Mouse (Mus musculus): ENCODE data around the gene Aoah. TPM values are rescaled to one million over a fixed set of nuclear protein-coding genes. Genes with fewer than 3 reads are reported as not detected.

Aoah gene
- polyA plus RNA-seq, 1 experiment from 2014 or later = 0.80 TPM

DNA sequence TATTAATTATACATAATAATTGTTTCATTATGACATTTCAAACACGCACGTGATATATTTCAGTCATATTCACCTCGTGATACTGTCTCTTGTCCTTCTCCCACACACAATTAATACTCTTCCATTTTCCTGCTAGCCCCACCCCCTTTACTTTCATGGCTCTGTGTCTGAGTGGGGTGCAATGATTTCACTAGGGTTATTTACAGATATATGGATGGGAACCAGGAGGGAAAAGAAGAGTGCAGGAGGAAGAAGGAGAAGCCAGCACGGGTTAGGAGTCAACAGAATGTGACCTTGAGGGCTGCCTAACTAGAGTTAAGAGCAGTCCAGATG, 212.4 kb downstream of the Aoah start:
- H3K4me1 ChIP-seq (ENCODE audit: control insufficient read depth, insufficient read depth, low read length) = no peaks in the 10 kb centered on the region
- H3K9ac ChIP-seq (ENCODE audit: low read length) = no peak overlapping the region
- H3K36me3 ChIP-seq (ENCODE audit: control insufficient read depth, insufficient read depth) = no peaks in the 10 kb centered on the region
- ATAC-seq (replicated peaks; ENCODE audit: extremely low read depth, insufficient read depth, low FRiP score) = no peak
- H3K4me2 ChIP-seq (ENCODE audit: low read depth, low read length) = no peak overlapping the region
- 77% methylated on average over 4 of the region's 4 CpGs for WGBS
- H3K27me3 ChIP-seq (ENCODE audit: control insufficient read depth, insufficient read depth, low read length) = no peaks in the 10 kb centered on the region
- no peaks in the 10 kb centered on the region for H3K9me3 ChIP-seq (replicated peaks; ENCODE audit: control insufficient read depth, low read length)
- H3K4me3 ChIP-seq (ENCODE audit: low read length) = no peak overlapping the region
- no peak overlapping the region for H3K27ac ChIP-seq (ENCODE audit: low read length)

DNA sequence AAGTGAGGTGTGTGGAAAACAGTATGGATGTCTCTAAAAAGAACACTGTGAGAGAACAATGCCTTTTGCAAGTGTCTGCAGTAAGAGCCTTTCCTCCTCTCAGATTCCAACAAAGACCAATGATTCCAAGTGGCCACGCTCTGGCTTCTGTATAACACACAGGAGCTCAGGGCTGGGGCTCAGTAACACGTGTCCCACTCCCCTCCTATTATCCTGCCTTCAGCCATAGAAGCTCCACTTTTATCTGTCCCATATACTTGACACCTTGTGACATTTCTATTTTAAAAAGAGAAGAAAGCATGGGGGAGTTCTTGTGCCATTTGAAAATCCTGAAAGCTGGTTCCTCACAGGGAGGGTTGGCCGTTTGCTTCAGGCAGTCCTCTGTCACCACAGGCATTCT, 219.7 kb downstream of the Aoah start:
- no peak for ATAC-seq (replicated peaks; ENCODE audit: extremely low read depth, insufficient read depth, low FRiP score)
- no peak overlapping the region for H3K4me2 ChIP-seq (ENCODE audit: low read depth, low read length)
- no peak overlapping the region for H3K9ac ChIP-seq (ENCODE audit: low read length)
- H3K9me3 ChIP-seq (replicated peaks; ENCODE audit: control insufficient read depth, low read length) = no peaks in the 10 kb centered on the region
- H3K4me1 ChIP-seq (ENCODE audit: control insufficient read depth, insufficient read depth, low read length) = no peaks in the 10 kb centered on the region
- no peak overlapping the region for H3K4me3 ChIP-seq (ENCODE audit: low read length)
- WGBS = 38% methylated on average over 3 of the region's 3 CpGs
- no peak overlapping the region for H3K27ac ChIP-seq (ENCODE audit: low read length)
- H3K36me3 ChIP-seq (ENCODE audit: control insufficient read depth, insufficient read depth) = no peaks in the 10 kb centered on the region
- H3K27me3 ChIP-seq (ENCODE audit: control insufficient read depth, insufficient read depth, low read length) = no peaks in the 10 kb centered on the region

DNA sequence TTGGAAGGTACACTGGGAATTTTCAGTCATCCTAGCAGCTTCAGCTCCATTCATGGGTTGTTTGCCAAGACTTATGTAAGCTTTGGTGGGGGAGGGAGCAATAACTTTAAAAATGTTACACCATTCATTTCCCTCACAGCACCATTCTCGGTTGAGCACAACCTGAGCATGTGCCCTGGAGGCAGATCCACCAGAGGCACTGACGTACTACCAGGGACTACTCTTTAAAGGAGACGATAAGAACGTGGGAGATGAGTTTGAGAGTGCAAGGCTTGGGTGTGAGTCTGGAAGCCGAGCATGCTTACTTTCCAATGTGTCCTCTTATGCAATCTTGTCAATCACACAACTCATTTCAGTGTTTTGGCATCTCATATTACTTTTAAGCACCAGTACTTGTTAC, 230.9 kb downstream of the Aoah start:
- no peak for ATAC-seq (replicated peaks; ENCODE audit: extremely low read depth, insufficient read depth, low FRiP score)
- Histone ChIP-seq H3K27ac (ENCODE audit: low read length) (no peak overlapping the region), H3K4me1 (ENCODE audit: control insufficient read depth, insufficient read depth, low read length) (no peaks in the 10 kb centered on the region), H3K27me3 (ENCODE audit: control insufficient read depth, insufficient read depth, low read length) (no peaks in the 10 kb centered on the region), H3K4me2 (ENCODE audit: low read depth, low read length) (no peak overlapping the region), H3K4me3 (ENCODE audit: low read length) (no peak overlapping the region), H3K36me3 (ENCODE audit: control insufficient read depth, insufficient read depth) (no peaks in the 10 kb centered on the region), H3K9me3 (replicated peaks; ENCODE audit: control insufficient read depth, low read length) (no peaks in the 10 kb centered on the region), H3K9ac (ENCODE audit: low read length) (no peak overlapping the region)
- WGBS = 74% methylated on average over 5 of the region's 5 CpGs

DNA sequence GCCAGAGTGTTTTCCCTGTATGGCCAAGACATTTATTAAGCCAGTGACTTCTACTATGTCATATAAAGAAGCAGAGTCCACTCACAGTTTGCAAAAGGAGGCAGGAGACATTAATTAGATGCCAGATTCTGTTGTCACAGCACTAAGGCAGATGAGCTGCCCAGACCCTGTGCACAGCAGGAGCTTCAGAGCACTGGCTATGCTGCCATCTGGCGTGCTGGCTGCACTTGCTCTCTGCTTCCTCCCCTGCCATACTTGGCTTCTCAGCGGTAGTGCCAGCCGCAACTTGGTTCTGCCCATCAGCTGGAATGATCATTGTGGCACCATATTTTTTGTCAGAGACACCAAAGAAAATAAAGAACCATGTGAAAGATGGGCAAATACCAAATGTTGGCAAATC, 239.3 kb downstream of the Aoah start:
- no peak for ATAC-seq (replicated peaks; ENCODE audit: extremely low read depth, insufficient read depth, low FRiP score)
- 67% methylated on average over 3 of the region's 3 CpGs for WGBS
- Histone ChIP-seq H3K9me3 (replicated peaks; ENCODE audit: control insufficient read depth, low read length) (no peaks in the 10 kb centered on the region), H3K9ac (ENCODE audit: low read length) (no peak overlapping the region), H3K27me3 (ENCODE audit: control insufficient read depth, insufficient read depth, low read length) (no peaks in the 10 kb centered on the region), H3K4me2 (ENCODE audit: low read depth, low read length) (no peak overlapping the region), H3K36me3 (ENCODE audit: control insufficient read depth, insufficient read depth) (no peaks in the 10 kb centered on the region), H3K27ac (ENCODE audit: low read length) (no peak overlapping the region), H3K4me1 (ENCODE audit: control insufficient read depth, insufficient read depth, low read length) (no peaks in the 10 kb centered on the region), H3K4me3 (ENCODE audit: low read length) (no peak overlapping the region)

DNA sequence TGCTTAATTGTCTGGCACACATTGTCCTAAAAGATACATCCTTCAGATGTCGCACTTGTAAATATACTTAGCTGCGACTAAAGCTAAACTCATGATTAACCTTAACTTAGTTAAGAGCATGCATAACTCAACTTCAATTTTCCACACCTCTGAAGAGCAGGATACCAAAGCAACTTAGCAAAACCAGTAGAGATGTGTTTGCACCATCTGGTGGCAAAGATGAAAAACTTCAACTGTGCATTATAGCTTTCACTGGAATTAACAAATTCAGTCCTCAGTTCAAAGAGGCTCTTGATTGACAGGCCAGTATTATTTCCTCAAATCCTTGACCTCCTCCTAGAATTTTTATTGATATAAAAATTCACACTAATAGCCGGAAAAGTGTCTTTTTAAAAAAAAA, 241.1 kb downstream of the Aoah start:
- H3K4me1 ChIP-seq (ENCODE audit: control insufficient read depth, insufficient read depth, low read length) = no peaks in the 10 kb centered on the region
- H3K36me3 ChIP-seq (ENCODE audit: control insufficient read depth, insufficient read depth) = no peaks in the 10 kb centered on the region
- 66% methylated on average over 3 of the region's 3 CpGs for WGBS
- H3K9me3 ChIP-seq (replicated peaks; ENCODE audit: control insufficient read depth, low read length) = no peaks in the 10 kb centered on the region
- H3K4me2 ChIP-seq (ENCODE audit: low read depth, low read length) = no peak overlapping the region
- no peak for ATAC-seq (replicated peaks; ENCODE audit: extremely low read depth, insufficient read depth, low FRiP score)
- no peak overlapping the region for H3K27ac ChIP-seq (ENCODE audit: low read length)
- no peak overlapping the region for H3K4me3 ChIP-seq (ENCODE audit: low read length)
- H3K9ac ChIP-seq (ENCODE audit: low read length) = no peak overlapping the region
- H3K27me3 ChIP-seq (ENCODE audit: control insufficient read depth, insufficient read depth, low read length) = no peaks in the 10 kb centered on the region

GRCm38 (mm10) chr13:21035981-21036380, 242.1 kb downstream of the Aoah start:
- Histone ChIP-seq H3K27me3 (ENCODE audit: control insufficient read depth, insufficient read depth, low read length) (no peaks in the 10 kb centered on the region), H3K9ac (ENCODE audit: low read length) (no peak overlapping the region), H3K4me1 (ENCODE audit: control insufficient read depth, insufficient read depth, low read length) (no peaks in the 10 kb centered on the region), H3K27ac (ENCODE audit: low read length) (no peak overlapping the region), H3K4me2 (ENCODE audit: low read depth, low read length) (no peak overlapping the region), H3K4me3 (ENCODE audit: low read length) (no peak overlapping the region), H3K36me3 (ENCODE audit: control insufficient read depth, insufficient read depth) (no peaks in the 10 kb centered on the region), H3K9me3 (replicated peaks; ENCODE audit: control insufficient read depth, low read length) (no peaks in the 10 kb centered on the region)
- ATAC-seq (replicated peaks; ENCODE audit: extremely low read depth, insufficient read depth, low FRiP score) = no peak

GRCm38 (mm10) chr13:21040589-21041199, 246.8 kb downstream of the Aoah start:
- Histone ChIP-seq H3K4me2 (ENCODE audit: low read depth, low read length) (no peak overlapping the region), H3K9ac (ENCODE audit: low read length) (no peak overlapping the region), H3K27me3 (ENCODE audit: control insufficient read depth, insufficient read depth, low read length) (no peaks in the 10 kb centered on the region), H3K4me1 (ENCODE audit: control insufficient read depth, insufficient read depth, low read length) (no peaks in the 10 kb centered on the region), H3K9me3 (replicated peaks; ENCODE audit: control insufficient read depth, low read length) (no peaks in the 10 kb centered on the region), H3K27ac (ENCODE audit: low read length) (no peak overlapping the region), H3K4me3 (ENCODE audit: low read length) (no peak overlapping the region), H3K36me3 (ENCODE audit: control insufficient read depth, insufficient read depth) (no peaks in the 10 kb centered on the region)
- WGBS = 88% methylated on average over 2 of the region's 2 CpGs
- no peak for ATAC-seq (replicated peaks; ENCODE audit: extremely low read depth, insufficient read depth, low FRiP score)

DNA sequence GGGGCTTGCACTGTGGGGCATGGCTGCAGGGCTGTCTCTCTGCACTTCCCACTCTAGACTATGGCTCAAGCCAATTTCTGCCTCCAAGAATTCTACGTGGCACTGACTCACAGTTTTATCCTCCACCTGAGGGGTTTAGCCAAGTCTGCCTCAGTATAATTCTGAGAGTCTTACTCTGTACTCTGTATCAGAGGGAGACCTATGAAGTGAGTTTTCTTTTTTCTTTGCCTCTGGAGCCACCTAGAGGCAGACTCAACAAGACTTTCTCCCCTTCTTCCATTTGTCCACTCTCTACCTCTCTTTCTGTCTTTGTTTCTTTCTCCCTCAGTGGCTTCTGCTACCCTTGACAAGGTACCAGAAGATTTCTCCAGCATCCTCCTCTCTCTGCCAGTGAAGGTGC, 256.2 kb downstream of the Aoah start:
- Histone ChIP-seq H3K9ac (ENCODE audit: low read length) (no peak overlapping the region), H3K9me3 (replicated peaks; ENCODE audit: control insufficient read depth, low read length) (no peaks in the 10 kb centered on the region), H3K4me3 (ENCODE audit: low read length) (no peak overlapping the region), H3K27ac (ENCODE audit: low read length) (no peak overlapping the region), H3K4me2 (ENCODE audit: low read depth, low read length) (no peak overlapping the region), H3K4me1 (ENCODE audit: control insufficient read depth, insufficient read depth, low read length) (no peaks in the 10 kb centered on the region), H3K36me3 (ENCODE audit: control insufficient read depth, insufficient read depth) (no peaks in the 10 kb centered on the region), H3K27me3 (ENCODE audit: control insufficient read depth, insufficient read depth, low read length) (no peaks in the 10 kb centered on the region)
- 36% methylated on average over 1 of the region's 1 CpGs for WGBS
- ATAC-seq (replicated peaks; ENCODE audit: extremely low read depth, insufficient read depth, low FRiP score) = no peak

DNA sequence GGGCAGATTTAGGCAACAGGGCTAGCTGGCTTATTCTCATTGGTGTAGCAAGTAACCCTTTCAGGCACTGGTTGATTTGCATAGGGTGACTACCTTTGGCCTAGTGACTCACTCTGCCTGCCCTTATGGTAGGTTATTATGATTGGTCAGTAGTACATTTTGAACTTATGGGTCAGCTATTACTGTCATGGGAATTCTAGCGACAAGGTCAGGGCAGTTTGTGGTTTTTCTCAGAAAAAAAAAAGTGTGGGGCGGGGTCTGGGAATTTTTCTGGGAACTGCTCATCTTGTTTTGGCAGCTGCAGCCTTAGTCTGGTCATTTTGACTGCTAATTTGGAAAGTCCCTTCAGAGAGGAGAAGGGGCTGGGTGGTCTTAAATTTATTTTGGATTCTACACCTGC, 272.1 kb downstream of the Aoah start:
- no peaks in the 10 kb centered on the region for H3K9me3 ChIP-seq (replicated peaks; ENCODE audit: control insufficient read depth, low read length)
- no peak overlapping the region for H3K27ac ChIP-seq (ENCODE audit: low read length)
- no peak overlapping the region for H3K9ac ChIP-seq (ENCODE audit: low read length)
- H3K27me3 ChIP-seq (ENCODE audit: control insufficient read depth, insufficient read depth, low read length) = no peaks in the 10 kb centered on the region
- ATAC-seq (replicated peaks; ENCODE audit: extremely low read depth, insufficient read depth, low FRiP score) = no peak
- H3K4me3 ChIP-seq (ENCODE audit: low read length) = no peak overlapping the region
- H3K4me2 ChIP-seq (ENCODE audit: low read depth, low read length) = no peak overlapping the region
- WGBS = 70% methylated on average over 2 of the region's 2 CpGs
- no peaks in the 10 kb centered on the region for H3K4me1 ChIP-seq (ENCODE audit: control insufficient read depth, insufficient read depth, low read length)
- H3K36me3 ChIP-seq (ENCODE audit: control insufficient read depth, insufficient read depth) = no peaks in the 10 kb centered on the region

DNA sequence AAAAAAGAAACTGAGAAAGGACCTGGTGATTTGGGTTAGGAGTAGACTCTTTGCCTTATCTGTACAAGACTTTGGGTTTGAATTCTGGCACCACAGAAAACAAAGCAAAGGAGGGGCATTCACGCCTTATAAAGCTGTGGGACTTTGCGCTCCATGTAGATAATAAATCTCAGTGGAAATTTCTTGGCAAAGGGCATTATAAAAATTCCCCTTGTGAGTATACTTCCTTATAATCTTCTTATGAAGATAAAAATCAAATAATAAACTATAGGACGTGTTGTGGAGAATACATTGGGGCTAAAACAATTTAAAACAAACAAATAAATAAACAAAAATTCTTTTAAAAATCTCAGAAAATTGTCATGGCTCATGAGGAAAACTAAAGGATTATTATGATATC, 280.9 kb downstream of the Aoah start, which contains the start of gene Olfr1370:
TSS of gene Olfr1370 (minus strand) at position 101 of the 400 bp plus-strand sequence.
- Histone ChIP-seq H3K4me1 (ENCODE audit: control insufficient read depth, insufficient read depth, low read length) (no peaks in the 10 kb centered on the region), H3K4me2 (ENCODE audit: low read depth, low read length) (no peak within 1 kb of the TSS), H3K27ac (ENCODE audit: low read length) (no peak within 1 kb of the TSS), H3K4me3 (ENCODE audit: low read length) (no peak within 1 kb of the TSS), H3K9me3 (replicated peaks; ENCODE audit: control insufficient read depth, low read length) (no peaks in the 10 kb centered on the region), H3K27me3 (ENCODE audit: control insufficient read depth, insufficient read depth, low read length) (no peaks in the 10 kb centered on the region), H3K9ac (ENCODE audit: low read length) (no peak within 1 kb of the TSS), H3K36me3 (ENCODE audit: control insufficient read depth, insufficient read depth) (no peaks in the 10 kb centered on the region)
- no peak for ATAC-seq (replicated peaks; ENCODE audit: extremely low read depth, insufficient read depth, low FRiP score)
- WGBS = 67% methylated on average over 3 of the region's 3 CpGs
